Mouse (Mus musculus) left cerebral cortex, postnatal 14 days (tissue): ENCODE results near the gene Golph3. TPM values are rescaled to one million over a fixed set of nuclear protein-coding genes. Genes with fewer than 3 reads are reported as not detected.

Source experiments
- DNase-seq, 2 experiments: peaks; one replicate each; pipeline ENCODE4 v3.0.0; 2021 to 2022; ENCODE audit warnings: low spot score in 2 of 2, mixed read lengths in 1 of 2
- intact Hi-C: fragments of 180-260 bp; cut with DNase I; formaldehyde crosslinking; loops from one replicate; pipeline ENCODE4 v1.15.1; 2025
- total RNA-seq, 2 experiments: library from RNA; stranded (reverse); gene quantifications; 2 replicates each; pipeline ENCODE4 v1.2.3; 2021

Gene Golph3
- total RNA-seq, 2 experiments from 2014 or later: 104 TPM

DNA sequence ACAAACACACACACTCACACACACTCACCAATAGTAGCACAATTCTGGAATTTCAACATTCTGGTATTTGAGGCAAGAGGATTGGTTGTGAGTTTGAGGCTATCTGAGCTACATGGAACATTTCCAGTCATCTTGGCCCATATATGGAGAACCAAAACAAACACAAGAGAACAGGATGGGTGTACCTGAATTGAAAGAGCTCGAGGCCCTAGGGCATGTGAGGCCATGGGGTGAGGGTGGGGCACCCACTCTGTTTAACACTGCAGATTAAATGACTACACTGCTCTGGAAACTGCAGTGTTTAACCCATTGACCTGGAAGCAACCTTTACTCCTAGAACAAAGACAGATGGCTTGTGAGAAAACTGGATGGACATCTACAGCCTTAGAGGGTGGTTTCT lies 8.0 kb upstream of the Golph3 start:
- DNase-seq: no peak
- intact Hi-C loops: no loop called here

DNA sequence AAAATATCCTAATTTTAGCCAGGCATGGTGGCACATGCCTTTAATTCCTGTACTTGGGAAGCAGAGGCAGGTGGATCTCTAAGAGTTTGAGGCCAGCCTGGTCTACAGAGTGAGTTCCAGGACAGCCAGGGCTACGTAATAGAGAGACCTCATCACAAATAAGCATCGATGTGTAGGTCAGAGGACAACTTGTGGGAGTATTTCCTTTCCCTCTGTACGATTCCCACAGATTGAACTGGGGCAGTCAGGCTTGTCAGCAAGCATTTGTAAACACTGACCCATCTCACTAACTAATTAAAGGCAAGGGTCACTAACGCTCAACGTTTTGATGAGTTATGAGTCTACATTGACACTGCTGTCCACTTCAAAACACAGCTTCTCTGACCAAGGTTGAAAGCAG lies 6.7 kb upstream of the Golph3 start:
- intact Hi-C loops: no loop called here
- no peak for DNase-seq

DNA sequence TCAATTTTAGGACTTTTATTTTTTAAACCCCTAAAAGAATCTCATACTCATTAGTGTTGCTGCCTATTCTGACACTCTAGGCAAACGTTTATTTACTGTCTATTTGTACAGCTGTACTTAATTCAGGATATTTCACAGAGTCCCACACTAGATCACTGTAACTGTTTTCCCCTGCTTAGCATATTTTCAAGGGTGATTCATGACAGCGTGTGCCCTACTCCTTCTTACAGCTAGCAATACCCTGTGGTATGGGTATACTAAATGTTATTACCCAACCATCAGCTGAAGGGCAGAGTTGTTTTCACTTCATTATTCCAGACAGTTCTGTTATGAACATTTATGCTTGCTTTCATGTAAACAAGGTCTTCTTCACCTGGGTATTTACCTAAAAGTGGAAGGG lies 5.3 kb upstream of the Golph3 start:
- intact Hi-C loops: no loop called here
- no peak for DNase-seq

DNA sequence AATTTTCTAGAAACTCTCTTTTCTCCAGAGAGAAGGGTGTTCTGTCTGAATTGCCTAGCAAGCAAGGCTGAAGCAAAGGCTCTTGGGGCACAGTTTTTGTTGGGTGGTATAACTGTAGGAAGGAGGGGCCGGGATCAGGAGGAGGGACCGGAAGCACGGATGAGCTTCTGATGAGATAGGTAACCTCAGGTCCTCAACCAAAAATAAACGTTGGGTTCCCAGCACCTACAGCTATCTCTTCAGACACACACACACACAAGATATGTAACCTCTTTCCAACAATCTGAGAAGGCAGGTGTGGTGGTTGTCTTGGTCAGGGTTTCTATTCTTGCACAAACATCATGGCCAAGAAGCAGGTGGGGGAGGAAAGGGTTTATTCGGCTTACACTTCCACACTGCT lies 4.0 kb upstream of the Golph3 start:
- no peak for DNase-seq
- intact Hi-C loops: no loop called here

- DNase-seq: no peak
- intact Hi-C loops: no loop called here
Observed at GRCm38 (mm10) chr15:12318451-12318850, 2.8 kb upstream of the Golph3 start.

- intact Hi-C loops: loop anchor here (5.0 kb wide), 1 partner anchor 47 kb away; no protein-coding TSS in a partner anchor
- no peak for DNase-seq
Observed at GRCm38 (mm10) chr15:12319889-12320288, 1.4 kb upstream of the Golph3 start.

DNA sequence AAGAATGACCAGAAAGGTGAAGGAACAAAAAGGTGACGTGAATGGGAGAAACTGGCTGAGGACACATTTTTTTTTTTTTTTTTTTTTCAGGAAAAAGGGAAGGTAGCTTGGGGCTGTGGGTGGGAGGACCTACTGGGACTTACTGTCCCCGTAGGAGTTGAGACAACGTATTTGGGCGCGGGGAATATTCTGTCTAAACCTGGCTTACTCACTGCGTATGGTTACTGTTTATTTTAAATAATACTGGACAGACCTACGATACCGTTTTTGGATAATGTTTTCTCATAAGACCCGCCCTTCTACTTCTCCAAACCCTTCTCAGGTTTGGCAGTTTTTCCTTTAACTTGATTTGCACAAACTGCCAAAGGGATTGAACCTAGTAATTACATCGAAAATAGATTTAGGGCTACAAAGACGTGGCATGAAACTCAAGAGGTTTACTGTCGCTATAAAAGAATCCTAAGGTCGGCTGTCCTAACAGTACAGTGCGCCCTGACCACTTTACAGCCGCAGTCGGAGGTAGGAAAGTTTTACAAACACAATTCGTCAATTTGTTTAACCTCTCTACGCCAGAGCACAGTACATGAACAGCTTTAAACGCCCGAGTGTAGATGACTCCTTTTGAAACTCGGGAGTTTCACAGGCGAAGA lies 684 bp upstream of the Golph3 start:
- DNase-seq: peak in 1 of 2 experiments; percentile 7
- intact Hi-C loops: loop anchor here (5.0 kb wide), 1 partner anchor 47 kb away; no protein-coding TSS in a partner anchor

- intact Hi-C loops: loop anchor here (5.0 kb wide), 1 partner anchor 45 kb away; no protein-coding TSS in a partner anchor
- DNase-seq: peak in 1 of 2 experiments; percentile 8
Observed at GRCm38 (mm10) chr15:12321788-12322621, 755 bp downstream of the Golph3 start, which contains the start of gene 1810049J17Rik. 1810049J17Rik (minus strand) TSS chr15:12321899.

DNA sequence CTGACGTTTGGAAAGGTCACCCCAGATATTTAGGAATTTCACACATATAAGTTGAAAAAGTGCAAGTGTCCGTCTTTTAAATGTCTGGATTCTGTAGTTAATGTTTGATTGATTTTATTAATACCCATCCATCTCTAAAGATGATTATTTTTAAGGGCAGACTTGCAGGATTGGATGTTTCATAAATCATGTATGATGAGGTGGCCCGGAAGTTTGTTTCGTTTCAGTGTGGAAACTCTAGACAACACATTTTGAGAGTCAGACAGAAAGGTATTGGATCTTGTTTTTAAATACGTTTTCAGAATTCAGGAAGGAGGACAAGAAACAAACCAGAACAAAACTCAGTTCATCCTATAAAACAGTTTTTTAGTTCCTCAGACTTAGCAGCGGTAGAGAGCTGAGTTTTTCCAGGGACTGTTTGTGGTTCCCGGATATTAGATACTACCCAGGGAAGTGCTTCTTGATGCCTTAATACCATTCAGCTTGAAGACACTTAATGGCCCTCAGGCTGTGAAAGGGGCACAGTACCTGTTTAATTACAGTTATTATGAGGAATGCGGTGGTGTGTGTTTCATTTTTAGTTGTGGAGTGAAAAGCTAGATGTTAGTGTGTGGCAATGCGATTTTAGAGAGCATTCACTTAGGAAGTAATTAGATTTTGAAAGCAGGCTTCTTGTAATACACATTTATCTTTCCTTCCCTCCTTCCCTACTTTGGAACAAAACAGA lies 1.6 kb downstream of the Golph3 start:
- no peak for DNase-seq
- intact Hi-C loops: loop anchor here (5.0 kb wide), 1 partner anchor 44 kb away; no protein-coding TSS in a partner anchor

DNA sequence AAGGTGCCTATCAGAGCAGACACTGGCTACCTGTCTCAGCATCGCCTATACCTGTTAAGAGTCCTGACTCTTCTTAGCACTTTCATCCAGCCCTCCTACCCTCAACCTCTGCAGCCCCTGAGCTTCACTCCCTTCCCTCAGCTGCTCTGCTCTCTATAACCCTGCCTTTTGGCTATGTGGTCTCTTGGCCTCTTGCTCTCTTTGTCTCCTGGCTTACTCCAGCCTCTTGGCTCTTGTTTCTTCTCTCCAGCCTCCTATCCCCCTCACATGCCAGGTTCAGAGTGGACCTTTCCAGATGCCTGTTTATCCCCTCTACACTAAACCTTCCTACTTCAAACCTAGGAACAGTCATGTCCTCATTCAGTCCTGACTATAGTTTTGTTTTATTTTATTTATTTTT lies 3.1 kb downstream of the Golph3 start:
- no peak for DNase-seq
- intact Hi-C loops: loop anchor here (5.0 kb wide), 1 partner anchor 43 kb away; no protein-coding TSS in a partner anchor

GRCm38 (mm10) chr15:12330389-12330788 lies 9.1 kb downstream of the Golph3 start:
- intact Hi-C loops: no loop called here
- no peak for DNase-seq

DNA sequence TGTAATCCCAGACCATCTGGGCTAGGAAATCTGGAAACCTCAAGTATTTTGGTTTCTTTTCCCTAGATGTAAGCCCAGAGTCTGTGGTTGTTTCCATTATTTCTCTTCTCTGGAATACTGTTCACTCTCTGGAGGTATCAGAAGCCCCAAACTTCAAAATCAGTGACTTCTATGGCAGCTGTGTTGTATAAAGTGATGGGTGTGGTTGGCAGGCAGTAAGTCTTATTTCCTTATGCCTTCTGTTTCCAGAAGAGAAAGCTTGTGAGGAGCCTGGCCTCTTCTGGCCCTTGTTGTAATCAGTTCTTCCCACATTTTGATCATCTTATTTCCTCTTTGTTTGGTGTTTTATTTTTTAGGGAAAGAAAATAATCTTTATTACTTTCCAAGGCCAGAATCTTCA lies 9.6 kb downstream of the Golph3 start:
- DNase-seq: no peak
- intact Hi-C loops: no loop called here

DNA sequence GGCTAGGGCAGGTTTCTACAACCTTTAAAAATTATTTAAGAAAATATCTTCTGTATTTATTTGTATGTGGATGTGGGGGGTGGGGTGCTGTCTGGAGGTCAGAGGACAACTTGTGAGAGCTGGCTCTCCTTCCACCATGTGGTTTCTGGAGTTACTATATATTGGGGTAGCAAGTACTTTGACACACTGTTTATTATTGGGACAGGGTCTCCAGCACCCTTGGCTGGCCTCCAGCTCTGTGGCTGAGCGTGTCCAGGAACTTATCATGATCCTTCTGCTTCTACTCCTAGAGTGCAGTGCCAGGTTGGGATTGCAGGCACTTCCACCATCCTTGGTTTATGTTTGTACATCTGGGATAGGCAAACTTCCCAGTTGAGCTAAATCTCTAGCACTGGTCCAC lies 10.1 kb downstream of the Golph3 start:
- intact Hi-C loops: no loop called here
- no peak for DNase-seq

DNA sequence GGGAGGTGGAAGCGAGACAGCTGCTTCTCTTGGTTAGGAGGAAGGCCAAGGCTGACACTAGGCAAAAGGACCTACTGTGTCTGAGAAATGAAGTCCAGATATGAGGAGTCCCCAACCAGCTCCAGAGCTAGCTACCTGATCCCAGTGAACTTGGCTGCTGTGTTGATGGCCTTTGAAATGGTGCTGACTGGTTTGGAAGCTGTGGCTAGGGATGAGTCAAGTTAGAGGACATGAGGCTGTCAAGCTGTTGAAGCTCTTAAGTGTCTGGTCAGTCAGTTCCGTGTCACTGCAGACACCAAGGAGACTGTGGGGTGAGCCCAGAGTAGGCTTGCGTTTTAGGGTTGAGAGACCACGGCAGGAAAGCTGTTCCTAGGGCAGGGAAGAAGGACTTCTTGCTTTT lies 13.1 kb downstream of the Golph3 start:
- intact Hi-C loops: no loop called here
- no peak for DNase-seq

GRCm38 (mm10) chr15:12337030-12337778 lies 16.0 kb downstream of the Golph3 start:
- no peak for DNase-seq
- intact Hi-C loops: no loop called here

- intact Hi-C loops: no loop called here
- DNase-seq: no peak
Observed at GRCm38 (mm10) chr15:12337779-12338137, 16.5 kb downstream of the Golph3 start.

GRCm38 (mm10) chr15:12340536-12341400 lies 19.5 kb downstream of the Golph3 start:
- no peak for DNase-seq
- intact Hi-C loops: no loop called here

DNA sequence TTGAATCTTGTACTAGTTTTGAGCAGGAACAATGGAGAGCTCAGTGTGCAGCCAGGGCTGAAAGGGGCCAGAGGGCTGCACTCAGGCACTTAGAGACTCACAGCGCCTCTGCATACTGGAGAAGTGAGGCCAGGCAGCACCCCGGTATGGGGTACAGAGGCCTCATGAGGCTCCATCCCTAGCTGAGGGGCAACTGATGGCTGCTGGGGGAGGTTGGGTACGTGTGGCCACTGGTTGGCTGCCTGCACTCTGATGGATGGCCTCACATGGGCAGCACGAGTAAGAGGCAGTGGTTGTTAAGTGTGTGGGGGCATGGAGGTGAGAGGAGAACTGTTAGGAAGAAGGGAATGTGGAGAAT lies 20.1 kb downstream of the Golph3 start:
- DNase-seq: no peak
- intact Hi-C loops: no loop called here

DNA sequence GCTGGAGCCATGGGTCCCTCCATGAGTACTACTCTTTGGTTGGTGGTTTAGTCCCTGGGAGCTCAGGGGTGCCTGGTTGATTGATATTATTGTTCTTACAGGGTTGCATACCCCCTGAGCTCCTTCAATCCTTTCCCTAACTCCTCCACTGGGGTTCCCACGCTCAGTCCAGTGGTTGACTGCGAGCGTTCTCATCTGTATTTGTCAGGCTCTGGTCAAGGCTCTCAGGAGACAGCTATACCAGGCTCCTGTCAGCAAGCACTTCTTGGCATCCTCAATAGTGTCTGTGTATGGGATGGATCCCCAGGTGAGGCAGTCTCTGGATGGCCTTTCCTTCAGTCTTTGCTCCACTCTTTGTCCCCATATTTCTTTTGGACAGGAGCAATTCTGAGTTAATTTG lies 25.7 kb downstream of the Golph3 start:
- intact Hi-C loops: no loop called here

More for the DNA sequence above, 25.7 kb downstream of the Golph3 start:
- DNase-seq: no peak
